Comparison of ENCODE assay signal across 8 mouse cellular contexts in genomic region chr2:136449265-136449664, GRCm38 (mm10). TPM values are rescaled to one million over a fixed set of nuclear protein-coding genes. Genes with fewer than 3 reads are reported as not detected.
DNase-seq lines count a peak whose midpoint lies in the region; ATAC-seq and TF ChIP-seq lines count a peak whose summit lies in the region.

No protein-coding gene starts in this region.

- no peak overlapping the region for H3K27ac ChIP-seq in hindbrain, embryonic 13.5 days
- no peak overlapping the region for H3K27ac ChIP-seq in hindbrain, embryonic 12.5 days
- no peak overlapping the region for H3K27ac ChIP-seq in hindbrain, postnatal 0 days
- no peak overlapping the region for H3K27ac ChIP-seq in intestine, embryonic 16.5 days (ENCODE audit: low read length)

- TF ChIP-seq CTCF in hindbrain, postnatal 0 days (IDR thresholded peaks at IDR 0.05; ENCODE audit: low read depth): peak; percentile 72

- H3K4me3 ChIP-seq in hindbrain, embryonic 13.5 days: no peak overlapping the region
- H3K4me3 ChIP-seq in hindbrain, embryonic 12.5 days: no peak overlapping the region
- no peak overlapping the region for H3K4me3 ChIP-seq in hindbrain, postnatal 0 days (ENCODE audit: low read length)
- no peak overlapping the region for H3K4me3 ChIP-seq in intestine, embryonic 16.5 days (ENCODE audit: low read length)

- no peaks in the 10 kb centered on the region for H3K4me1 ChIP-seq in hindbrain, embryonic 13.5 days (replicated peaks)
- H3K4me1 ChIP-seq in hindbrain, embryonic 12.5 days: no peaks in the 10 kb centered on the region
- H3K4me1 ChIP-seq in hindbrain, postnatal 0 days (ENCODE audit: insufficient read depth, low read length): no peaks in the 10 kb centered on the region
- no peaks in the 10 kb centered on the region for H3K4me1 ChIP-seq in intestine, embryonic 16.5 days (ENCODE audit: control insufficient read depth, insufficient read depth, low read length)

- peak; percentile 54 for DNase-seq in 416B (ENCODE audit: low read depth)
- peak; percentile 51 to 54 for DNase-seq in cerebellum, adult 18-20 months
- peak; percentile 77 for DNase-seq in hindbrain, postnatal 0 days (ENCODE audit: low spot score)
- no peak for DNase-seq in urinary bladder, postnatal 10 days (ENCODE audit: low spot score)
- DNase-seq in urinary bladder, adult 2 months (ENCODE audit: low spot score): no peak

- no peaks in the 10 kb centered on the region for H3K9me3 ChIP-seq in hindbrain, embryonic 13.5 days
- no peaks in the 10 kb centered on the region for H3K9me3 ChIP-seq in hindbrain, embryonic 12.5 days (replicated peaks)
- H3K9me3 ChIP-seq in hindbrain, postnatal 0 days (ENCODE audit: low read length): no peaks in the 10 kb centered on the region
- H3K9me3 ChIP-seq in intestine, embryonic 16.5 days (ENCODE audit: control insufficient read depth, low read length): no peaks in the 10 kb centered on the region

- 0% methylated on average over 1 of the region's 1 CpGs for WGBS in hindbrain, embryonic 13.5 days
- 7% methylated on average over 1 of the region's 1 CpGs for WGBS in hindbrain, embryonic 12.5 days
- WGBS in hindbrain, postnatal 0 days: 2% methylated on average over 1 of the region's 1 CpGs
- WGBS in intestine, embryonic 16.5 days: 5% methylated on average over 1 of the region's 1 CpGs

- ATAC-seq in hindbrain, embryonic 13.5 days (ENCODE audit: low FRiP score): 0 out of 2 replicates have a peak, but pooled peaks have one; percentile 28
- no peak for ATAC-seq in hindbrain, embryonic 12.5 days (ENCODE audit: low FRiP score)
- ATAC-seq in hindbrain, postnatal 0 days: peak; percentile 45; the same call in 1 of the 2 replicates
- no peak for ATAC-seq in intestine, embryonic 16.5 days

- H3K4me2 ChIP-seq in hindbrain, embryonic 13.5 days: no peak overlapping the region
- H3K4me2 ChIP-seq in hindbrain, embryonic 12.5 days (replicated peaks): no peak overlapping the region
- no peak overlapping the region for H3K4me2 ChIP-seq in hindbrain, postnatal 0 days (ENCODE audit: low read depth, low read length)
- H3K4me2 ChIP-seq in intestine, embryonic 16.5 days (ENCODE audit: low read depth, low read length): no peak overlapping the region

- no peaks in the 10 kb centered on the region for H3K36me3 ChIP-seq in hindbrain, embryonic 13.5 days
- H3K36me3 ChIP-seq in hindbrain, embryonic 12.5 days: no peaks in the 10 kb centered on the region
- no peaks in the 10 kb centered on the region for H3K36me3 ChIP-seq in hindbrain, postnatal 0 days (ENCODE audit: insufficient read depth, low read length)
- no peaks in the 10 kb centered on the region for H3K36me3 ChIP-seq in intestine, embryonic 16.5 days (ENCODE audit: control insufficient read depth, insufficient read depth, low read length)

- H3K27me3 ChIP-seq in hindbrain, embryonic 13.5 days: no peaks in the 10 kb centered on the region
- H3K27me3 ChIP-seq in hindbrain, embryonic 12.5 days: no peaks in the 10 kb centered on the region
- H3K27me3 ChIP-seq in hindbrain, postnatal 0 days (ENCODE audit: insufficient read depth, low read length): no peaks in the 10 kb centered on the region
- H3K27me3 ChIP-seq in intestine, embryonic 16.5 days (replicated peaks; ENCODE audit: control insufficient read depth, insufficient read depth, low read length): no peaks in the 10 kb centered on the region

- no peak overlapping the region for H3K9ac ChIP-seq in hindbrain, embryonic 13.5 days
- H3K9ac ChIP-seq in hindbrain, embryonic 12.5 days: no peak overlapping the region
- H3K9ac ChIP-seq in hindbrain, postnatal 0 days (replicated peaks; ENCODE audit: low read length): no peak overlapping the region
- H3K9ac ChIP-seq in intestine, embryonic 16.5 days (ENCODE audit: low read depth, low read length): no peak overlapping the region

RNA-seq across cellular contexts. Expression of gene Ankef1, which starts 52.4 kb away (rescaled TPM):
- polyA plus RNA-seq in hindbrain, embryonic 13.5 days (2015; fragmentation: Nextera tagmentation; extraction: Ambion mirVana): 0.66 and 0.78 TPM in 2 replicates
- 0.72 and 1.1 TPM in 2 replicates for polyA plus RNA-seq in hindbrain, embryonic 12.5 days (2016; fragmentation: Nextera tagmentation; extraction: Ambion mirVana)
- total RNA-seq in hindbrain, postnatal 0 days (2014; rRNA removed): 1.5 and 1.9 TPM in 2 replicates
- polyA plus RNA-seq in hindbrain, postnatal 0 days (2015; fragmentation: Nextera tagmentation; extraction: Ambion mirVana): 0.60 and 0.84 TPM in 2 replicates
- 0.97 and 1.8 TPM in 2 replicates for polyA plus RNA-seq in urinary bladder, adult 2 months (2012; rRNA removed)
- 0.13 and 0.18 TPM in 2 replicates for polyA plus RNA-seq in intestine, embryonic 16.5 days (2015; fragmentation: Nextera tagmentation; extraction: Ambion mirVana)

Comparison
In these comparisons a context has a peak if more than half of its experiments do, and no peak if none do; other contexts are left out.
1. ATAC-seq: peak in hindbrain, embryonic 13.5 days (single experiment) and hindbrain, postnatal 0 days (single experiment); none in hindbrain, embryonic 12.5 days (single experiment) and intestine, embryonic 16.5 days (single experiment).
2. DNase-seq: peak in 416B (single experiment), cerebellum, adult 18-20 months (2 of 2) and hindbrain, postnatal 0 days (single experiment); none in urinary bladder, postnatal 10 days (single experiment) and urinary bladder, adult 2 months (single experiment).